Mouse (Mus musculus) lung, adult 2 months (tissue): ENCODE measurements at regions not wholly inside any gene's neighbourhood (a gene's known extent, or its start where the extent isn't known, plus 50 kb on each side); places are given as distances from the start of the nearest gene placed in this dataset.

Source experiments
- CTCF ChIP-seq: fragments of 200-500 bp; IDR thresholded peaks from 2 replicates; pipeline ENCODE4 v1.5.1; 2011; ENCODE audit warnings: mild to moderate bottlenecking, low read length, control low read depth; ENCODE audit not compliant: insufficient read depth
- POLR2A ChIP-seq: fragments of 200-500 bp; IDR thresholded peaks from 2 replicates; pipeline ENCODE4 v1.6.1; 2011; ENCODE audit warnings: low read depth, mild to moderate bottlenecking, control low read depth, low read length, borderline replicate concordance; ENCODE audit errors: extremely low read depth

DNA sequence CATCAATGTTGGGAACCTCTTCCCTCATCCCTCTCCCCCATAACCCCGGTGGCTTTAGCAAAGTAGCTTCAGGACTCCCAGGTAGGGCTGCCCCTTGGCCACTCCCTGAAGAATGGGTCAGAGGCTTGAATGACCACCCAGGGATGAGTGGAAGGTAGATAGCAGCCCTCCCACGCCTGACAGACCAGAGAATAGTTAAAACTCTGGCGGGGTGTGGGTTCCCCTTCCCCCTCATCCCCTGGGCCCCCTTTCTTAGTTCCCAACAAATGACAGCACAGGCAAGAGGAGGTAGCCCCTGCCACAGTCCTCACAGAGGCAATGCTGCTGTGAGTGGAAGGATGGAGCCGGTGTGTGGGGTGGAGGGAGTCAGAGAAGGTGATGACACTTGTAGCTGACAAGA, 186.2 kb downstream of the Xxylt1 start:
- TF ChIP-seq CTCF, result no peak
- no peak for TF ChIP-seq POLR2A
